Mouse (Mus musculus): ENCODE results near the gene Col12a1. TPM values are rescaled to one million over a fixed set of nuclear protein-coding genes. Genes with fewer than 3 reads are reported as not detected.
"Not testable (repeated sequence)": the region's sequence is repeated elsewhere in the genome, so short reads cannot be mapped to it uniquely, and the experiment has no call there.

Gene Col12a1
- total RNA-seq, 2 experiments from 2014 or later = 5.5 to 6.9 TPM

DNA sequence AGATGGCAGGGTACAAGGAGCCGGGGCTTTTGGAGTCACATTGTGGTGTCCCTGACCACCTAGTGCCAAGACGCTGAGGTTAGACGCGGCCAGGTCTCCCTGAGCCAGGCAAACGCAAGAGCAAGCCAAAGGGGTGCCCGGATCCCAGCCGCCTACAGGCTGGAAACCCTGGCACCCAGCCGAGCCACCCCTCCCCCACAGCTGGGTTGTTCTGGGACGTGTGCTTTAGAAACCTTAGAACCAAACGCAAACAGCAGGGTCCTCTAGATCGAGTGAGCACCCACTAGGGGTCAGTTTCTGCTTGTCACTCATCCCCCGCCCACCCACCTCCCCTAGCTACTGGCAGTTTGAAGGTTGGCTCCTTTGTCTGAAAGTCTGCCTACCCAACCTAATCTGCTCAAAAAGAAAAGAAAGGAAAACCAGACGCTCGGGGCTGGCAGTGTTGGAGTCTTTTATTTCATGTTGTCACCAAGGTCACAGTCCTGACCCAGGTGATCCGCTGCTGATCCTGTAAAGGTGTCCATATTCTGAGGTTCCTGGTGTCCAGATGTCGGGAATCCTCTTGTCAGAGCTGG is 4.1 kb downstream of the Col12a1 start:
- DNase-seq (ENCODE audit: extremely low spot score in 1 of 2, low spot score in 1 of 2) = peak; percentile 23 to 65

DNA sequence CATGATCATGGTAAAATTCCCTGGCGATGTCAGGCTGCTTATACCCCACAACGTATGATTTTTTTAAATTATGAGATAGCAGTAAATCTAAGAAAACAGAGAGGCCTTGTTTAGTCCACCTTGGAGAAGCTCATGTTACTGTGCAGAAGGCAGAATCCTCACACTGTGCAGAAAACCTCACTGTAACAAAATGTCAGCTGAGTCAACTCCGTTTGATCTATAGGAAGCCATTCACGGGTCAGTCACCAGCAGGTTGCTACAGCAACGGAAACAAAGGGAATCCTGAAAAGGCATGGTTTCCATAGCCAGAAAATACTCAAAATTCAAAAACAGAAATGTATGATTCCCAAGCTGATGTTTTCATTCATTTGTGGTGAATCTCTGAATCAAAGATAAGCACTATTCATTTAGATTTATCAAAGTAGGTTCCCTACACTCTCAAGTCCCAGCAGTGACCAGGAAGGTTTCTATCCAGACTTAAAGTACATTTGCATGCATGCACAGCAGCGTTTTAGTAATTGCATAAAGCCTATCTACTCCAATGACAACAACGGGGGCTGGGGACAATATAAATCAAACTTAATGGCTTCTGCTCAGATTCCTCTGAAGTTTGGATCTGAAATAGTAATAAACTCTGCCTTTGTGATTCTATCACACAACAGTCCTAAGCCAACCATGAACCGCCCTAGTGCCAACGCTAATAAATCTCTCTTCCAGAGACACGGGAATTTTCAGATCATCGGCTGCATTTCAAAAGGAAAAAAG is 28.7 kb downstream of the Col12a1 start:
- DNase-seq (ENCODE audit: extremely low spot score in 1 of 2, low spot score in 1 of 2) = no peak

DNA sequence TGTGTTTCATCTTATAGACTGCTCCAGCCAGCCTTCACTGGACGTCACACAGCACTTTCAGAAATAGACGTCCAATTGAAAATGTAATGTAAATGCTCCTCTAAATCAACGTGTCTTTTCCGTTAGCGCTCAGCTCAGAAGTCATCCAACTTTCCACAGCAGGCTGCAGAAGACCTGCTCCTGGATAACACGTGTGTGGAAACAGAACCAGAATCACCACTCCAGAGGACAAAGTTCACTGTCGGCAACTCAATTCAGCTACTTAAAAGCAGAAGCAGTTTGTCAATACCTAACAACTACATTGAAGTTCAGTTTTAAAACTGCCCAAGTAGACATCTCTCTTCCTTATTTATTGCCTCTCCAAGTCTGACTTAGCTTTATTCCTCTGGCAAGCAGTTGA is 29.3 kb downstream of the Col12a1 start:
- DNase-seq (ENCODE audit: extremely low spot score in 1 of 2, low spot score in 1 of 2) = no peak

DNA sequence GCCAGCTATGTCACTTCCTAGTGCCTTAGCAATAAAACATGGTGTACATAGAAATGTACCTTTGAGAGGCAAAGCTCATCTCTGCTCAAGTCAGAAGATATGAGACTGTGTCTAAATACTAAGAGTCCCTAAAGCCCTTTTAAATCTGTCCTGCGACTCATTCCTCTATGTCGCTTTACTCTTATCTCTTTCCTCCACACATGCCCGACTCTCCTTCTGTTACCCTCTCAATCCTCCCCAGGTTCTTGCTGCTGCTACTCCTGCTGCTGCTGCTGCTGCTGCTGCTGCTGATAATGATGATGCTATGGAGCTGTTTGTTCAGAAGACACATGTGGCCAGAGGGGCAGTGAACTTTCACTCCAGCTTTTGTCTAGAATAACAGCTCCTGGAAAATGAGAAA is 31.4 kb downstream of the Col12a1 start:
- no peak for DNase-seq (ENCODE audit: extremely low spot score in 1 of 2, low spot score in 1 of 2)

DNA sequence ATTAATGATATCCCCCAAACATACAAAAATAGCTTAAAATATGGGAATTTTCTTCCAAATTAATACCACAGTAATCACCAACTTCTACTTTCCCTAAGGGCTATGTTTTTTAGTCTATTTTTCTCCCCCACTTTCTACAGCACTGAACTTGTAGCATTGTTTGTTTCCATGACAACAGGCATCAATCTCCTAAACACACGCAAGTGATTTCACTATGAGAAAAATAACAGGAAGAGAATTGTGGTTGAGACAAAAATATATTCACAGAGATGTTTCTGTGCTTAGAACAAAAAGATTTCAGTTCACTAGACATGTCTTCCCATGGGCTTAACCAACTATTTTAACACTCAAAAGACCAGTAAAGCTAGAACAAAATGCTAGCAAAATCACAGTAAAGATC is 32.6 kb downstream of the Col12a1 start:
- DNase-seq (ENCODE audit: extremely low spot score in 1 of 2, low spot score in 1 of 2) = no peak

DNA sequence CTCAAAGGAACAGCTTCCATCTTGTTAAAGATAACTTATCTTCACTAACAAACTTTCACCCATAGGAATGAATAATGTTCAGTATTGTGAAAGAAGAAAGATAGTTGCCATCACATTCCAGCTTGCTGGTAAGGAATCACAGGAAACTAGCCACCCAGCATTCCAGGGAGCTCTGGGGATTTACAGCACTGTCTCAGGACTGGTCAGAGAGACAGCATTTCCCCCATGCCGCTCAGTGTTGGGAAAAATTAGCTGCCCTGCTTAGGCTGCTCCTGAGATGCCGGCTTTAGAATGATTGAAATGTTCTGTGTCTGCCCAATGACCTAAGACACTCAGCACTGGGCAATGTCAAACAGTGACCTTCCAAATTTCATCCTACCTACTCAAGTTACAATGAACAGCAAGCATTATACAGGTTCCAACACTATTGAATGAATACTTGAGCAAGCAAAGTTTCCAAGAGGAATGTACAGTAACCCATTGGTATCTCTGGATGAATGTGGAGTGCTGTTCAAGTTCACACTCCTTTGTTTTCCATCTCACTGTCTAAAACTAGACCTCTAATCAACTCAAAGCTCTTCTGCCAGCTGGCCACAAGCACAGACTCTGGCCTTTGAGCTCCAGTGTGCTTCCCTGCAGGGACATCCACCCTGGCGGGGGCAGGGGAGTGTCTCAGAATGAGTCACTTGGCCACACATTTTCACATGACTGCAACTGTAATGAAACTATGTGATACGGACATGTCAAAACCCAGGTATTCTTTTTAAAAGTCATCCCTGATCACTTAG is 38.0 kb downstream of the Col12a1 start:
- DNase-seq (ENCODE audit: extremely low spot score in 1 of 2, low spot score in 1 of 2) = no peak

DNA sequence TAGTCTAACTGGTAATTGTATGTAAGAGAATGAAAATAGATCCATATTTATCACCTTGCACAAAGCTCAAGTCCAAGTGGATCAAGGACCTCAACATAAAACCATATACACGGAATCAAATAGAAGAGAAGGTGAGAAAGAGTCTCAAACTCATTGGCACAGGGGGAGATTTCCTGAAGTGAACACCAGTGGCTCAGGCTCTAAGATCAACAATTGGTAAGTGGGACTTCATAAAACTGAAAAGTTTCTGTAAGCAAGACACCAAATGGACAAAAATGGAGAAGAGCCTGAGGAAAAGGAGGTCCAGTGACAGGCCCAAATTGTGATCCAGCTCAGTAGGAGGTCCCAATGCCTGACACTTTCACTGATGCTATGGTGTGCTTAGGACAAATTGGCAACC is 49.8 kb downstream of the Col12a1 start:
- DNase-seq (ENCODE audit: extremely low spot score in 1 of 2, low spot score in 1 of 2) = not testable (repeated sequence)

DNA sequence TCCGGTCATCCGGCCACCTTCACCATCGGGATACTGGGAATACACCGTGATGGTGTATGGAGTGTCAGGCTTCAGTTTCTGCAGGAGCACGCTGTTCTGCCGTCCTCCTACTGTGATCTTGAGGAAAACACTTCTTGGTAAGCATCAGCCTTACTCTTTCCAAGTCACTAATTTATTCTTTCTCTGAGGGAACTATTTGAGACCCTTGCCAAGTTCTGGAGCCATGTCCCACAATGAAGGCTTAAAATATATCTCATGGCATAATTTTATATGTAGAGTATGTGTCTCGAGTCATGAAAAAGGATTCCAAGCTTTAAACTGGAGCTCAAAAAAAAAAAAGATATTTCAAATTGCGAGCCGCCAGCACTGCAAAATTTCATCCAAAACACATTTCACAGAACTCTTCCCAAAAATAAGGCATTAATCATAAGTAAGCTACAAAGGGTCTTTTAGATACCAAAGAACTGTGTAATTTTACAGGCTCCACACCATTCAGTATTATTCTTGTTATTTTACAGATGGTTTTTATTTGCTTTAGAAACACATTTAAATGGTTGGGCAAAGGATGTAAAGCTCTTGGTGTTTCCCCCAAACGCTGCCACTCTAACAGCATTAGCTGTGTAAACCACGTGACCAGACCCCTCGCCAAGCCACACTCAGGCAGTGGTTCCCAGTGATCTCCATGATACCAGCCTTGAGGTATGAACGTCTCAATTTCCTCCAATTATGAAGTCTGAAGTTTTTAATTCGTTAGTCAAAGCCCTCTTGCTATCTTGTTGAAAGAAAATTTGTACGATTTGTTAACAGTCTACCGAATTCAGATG is 65.1 kb downstream of the Col12a1 start:
- no peak for DNase-seq (ENCODE audit: extremely low spot score in 1 of 2, low spot score in 1 of 2)

DNA sequence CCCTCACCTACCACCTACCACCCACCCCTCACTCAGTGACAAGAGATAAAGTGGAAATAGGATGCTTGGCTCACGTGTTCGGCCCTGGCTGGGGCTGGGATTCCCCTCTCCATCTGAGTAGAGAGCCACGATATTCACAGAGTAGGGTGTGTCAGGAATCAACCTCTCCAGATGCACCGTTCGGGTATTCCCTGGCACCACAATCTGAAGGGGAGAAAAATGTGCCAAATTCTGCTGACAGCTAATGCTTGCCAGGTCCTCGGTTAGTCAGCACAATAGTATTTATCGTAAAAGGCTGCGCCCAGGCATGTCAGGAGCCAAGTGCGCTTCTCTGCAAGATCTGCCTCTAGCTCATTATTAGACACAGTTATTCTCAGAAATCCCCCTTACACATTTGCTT is 70.0 kb downstream of the Col12a1 start:
- DNase-seq (ENCODE audit: extremely low spot score in 1 of 2, low spot score in 1 of 2) = peak in 1 of 2 experiments; percentile 11

DNA sequence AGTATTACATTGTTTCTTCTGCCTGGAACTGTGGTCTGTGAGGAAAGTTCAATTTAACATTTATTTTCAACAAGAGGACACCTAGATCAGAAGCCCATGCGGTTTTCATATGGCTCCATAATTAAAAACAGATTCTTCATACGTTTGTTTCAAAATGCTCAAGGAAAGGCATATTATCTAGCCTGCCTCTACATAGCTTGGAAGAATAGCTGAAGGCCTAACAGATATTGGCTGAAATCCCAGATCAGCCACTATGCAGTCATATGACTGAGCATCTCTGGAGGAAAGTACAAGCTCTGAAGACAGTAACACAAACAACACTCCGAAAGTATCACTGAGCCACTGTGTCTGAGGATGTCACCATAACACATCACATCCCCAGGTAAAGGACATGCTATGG is 72.9 kb downstream of the Col12a1 start:
- DNase-seq (ENCODE audit: extremely low spot score in 1 of 2, low spot score in 1 of 2) = no peak

DNA sequence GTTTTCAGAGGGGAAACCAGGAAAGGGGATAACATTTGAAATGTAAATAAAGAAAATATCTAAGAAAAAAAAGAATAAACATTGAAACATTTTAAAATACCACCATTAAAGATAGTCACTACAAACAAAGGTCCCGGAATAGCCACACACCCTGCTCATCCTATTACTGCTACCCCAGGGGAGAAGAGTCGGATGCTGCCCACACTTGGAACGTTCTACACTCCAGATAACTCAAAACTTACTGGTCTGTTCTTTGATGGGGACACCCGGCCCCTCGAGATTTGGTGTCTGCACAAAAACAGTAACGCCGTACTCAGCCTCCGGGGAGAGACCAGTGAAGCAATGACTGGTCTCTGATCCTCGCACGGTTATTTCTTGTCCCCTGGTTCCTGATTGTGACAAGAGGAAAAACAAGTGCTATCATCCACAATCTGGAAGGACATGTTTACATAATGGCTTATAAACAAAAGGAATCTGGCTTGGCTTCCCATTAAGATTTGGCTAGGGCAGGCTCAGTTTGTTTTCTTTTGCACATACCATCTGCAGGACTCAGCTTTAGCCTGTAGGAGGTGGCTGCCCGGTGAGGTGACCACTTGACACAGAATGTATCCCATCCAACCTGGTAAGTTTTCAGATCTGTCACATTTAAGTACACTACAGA is 79.1 kb downstream of the Col12a1 start:
- no peak for DNase-seq (ENCODE audit: extremely low spot score in 1 of 2, low spot score in 1 of 2)

DNA sequence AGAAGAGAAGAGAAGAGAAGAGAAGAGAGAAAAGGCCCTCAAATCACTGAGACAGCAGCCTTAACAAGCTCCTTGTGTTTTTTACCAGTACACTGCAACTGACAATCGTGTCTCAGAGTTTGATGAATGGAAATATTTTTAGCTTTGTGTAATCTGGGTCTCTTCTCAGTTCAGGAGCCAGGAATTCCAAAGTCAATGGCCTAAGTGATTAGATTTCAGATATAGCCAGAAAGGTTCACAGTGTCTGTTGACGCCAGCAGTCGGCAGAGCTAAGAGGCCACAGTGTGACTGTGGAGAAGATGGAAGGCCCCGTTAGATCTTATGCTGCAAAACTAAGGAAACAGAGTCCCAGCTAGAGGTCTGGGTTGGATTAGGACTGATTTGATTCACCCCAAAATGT is 80.8 kb downstream of the Col12a1 start:
- DNase-seq (ENCODE audit: extremely low spot score in 1 of 2, low spot score in 1 of 2) = no peak

DNA sequence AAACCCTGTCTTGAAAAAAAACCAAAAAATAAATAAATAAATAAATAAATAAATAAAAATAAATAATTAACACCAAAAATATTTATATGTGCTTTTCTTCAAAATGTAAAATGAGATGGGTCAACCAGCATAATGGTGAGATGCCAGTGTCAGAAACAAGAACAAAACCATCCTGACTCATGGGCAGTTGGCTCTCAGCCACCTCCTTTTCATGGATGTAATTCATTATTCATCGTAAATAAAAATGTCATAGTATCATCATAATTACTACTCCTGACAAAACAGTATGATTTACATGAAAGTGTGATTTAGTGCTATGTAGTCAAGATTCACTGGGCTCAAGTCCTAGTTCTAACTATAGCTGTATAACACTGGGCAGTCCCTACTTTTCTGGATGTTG is 84.6 kb downstream of the Col12a1 start:
- DNase-seq (ENCODE audit: extremely low spot score in 1 of 2, low spot score in 1 of 2) = no peak

DNA sequence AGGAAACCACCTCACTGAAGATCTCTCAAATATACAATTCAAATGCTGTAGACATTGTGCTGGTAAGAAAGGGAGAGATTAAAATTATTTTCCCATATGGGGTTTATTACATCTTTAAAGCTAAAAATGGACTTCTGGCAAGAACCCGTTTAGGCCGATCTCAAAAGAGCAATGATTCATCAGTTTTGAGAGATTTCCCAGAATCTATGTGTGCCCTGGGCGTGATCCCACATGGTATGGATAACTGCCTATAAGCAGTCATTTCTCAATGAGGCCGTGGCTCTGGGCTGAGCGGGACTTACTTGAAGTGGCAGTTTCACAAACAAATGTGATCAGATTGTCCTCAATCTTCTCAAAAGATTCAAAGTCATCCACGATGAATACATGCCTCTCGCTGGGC is 87.4 kb downstream of the Col12a1 start:
- no peak for DNase-seq (ENCODE audit: extremely low spot score in 1 of 2, low spot score in 1 of 2)

DNA sequence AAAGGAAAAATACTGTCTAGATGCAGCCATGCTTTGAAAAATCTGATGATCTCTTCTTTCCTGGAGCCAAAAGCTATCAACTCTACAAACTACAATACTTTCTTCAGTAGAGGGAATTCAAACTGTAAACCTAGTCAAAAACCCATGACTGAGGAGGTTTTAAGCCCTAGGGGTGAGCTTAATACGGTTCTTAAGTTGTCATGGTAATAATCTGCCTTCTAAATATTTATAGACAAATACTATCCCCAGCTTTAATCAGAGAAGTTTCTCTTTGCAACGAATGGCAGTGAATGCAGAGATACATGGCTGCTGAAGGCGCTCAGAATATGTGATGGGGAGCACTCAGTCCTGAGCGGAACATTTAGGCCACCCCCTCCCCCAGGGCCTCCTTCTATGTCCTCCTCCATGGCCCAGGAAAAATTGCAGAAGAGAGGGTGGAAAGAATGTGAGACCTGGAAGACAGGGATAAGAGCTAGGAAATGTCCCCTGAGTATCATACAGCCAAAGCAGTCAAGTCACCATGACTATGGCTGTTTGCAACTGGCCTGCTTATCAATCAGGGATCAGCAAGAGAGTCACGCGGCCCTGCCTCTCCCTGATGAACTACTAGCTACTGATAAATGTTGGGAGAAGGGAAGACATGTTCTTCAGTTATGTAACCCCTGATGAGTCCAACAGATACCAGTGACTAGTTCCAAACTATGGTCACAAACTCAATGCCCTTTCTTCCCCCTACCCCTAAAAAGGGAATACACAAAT is 99.6 kb downstream of the Col12a1 start:
- DNase-seq (ENCODE audit: extremely low spot score in 1 of 2, low spot score in 1 of 2) = no peak

DNA sequence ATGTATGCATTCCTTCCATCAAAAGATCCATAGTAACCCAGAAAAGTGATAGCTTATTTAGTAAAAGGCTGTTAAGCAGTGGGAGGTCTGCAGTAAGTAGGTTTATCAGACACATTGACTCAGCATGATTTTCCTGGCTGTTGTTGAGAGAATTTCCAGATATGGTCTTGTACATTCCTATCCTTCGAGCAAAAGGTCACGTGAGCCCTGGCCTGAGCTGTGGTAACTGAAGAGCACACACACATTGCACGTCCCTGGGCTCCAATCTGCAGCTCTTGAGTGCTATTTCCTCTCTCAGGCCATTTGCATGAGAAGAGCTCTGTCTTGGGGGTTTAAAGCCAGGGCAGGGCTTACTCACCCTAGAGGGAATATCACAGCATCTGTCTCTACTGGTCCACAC is 101.3 kb downstream of the Col12a1 start:
- DNase-seq (ENCODE audit: extremely low spot score in 1 of 2, low spot score in 1 of 2) = no peak

DNA sequence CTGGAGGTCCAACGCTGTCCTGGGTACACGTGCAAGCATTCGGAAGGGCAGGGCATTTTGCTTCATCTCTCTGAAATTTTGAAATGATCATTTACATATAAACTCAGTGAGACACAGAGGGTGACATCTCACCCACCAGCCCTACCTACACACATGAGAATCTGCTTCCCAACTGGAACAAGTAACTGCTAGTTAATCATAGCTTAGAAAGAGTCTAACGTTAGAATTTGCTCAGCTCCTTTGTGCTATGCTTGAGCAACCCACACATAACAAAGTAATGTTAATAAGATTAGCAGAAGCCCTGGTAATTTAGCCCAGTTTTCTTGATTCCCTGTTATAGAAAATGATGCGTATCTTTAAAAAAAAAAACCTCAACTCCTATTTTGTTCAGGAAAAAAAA is 102.6 kb downstream of the Col12a1 start:
- DNase-seq (ENCODE audit: extremely low spot score in 1 of 2, low spot score in 1 of 2) = no peak

DNA sequence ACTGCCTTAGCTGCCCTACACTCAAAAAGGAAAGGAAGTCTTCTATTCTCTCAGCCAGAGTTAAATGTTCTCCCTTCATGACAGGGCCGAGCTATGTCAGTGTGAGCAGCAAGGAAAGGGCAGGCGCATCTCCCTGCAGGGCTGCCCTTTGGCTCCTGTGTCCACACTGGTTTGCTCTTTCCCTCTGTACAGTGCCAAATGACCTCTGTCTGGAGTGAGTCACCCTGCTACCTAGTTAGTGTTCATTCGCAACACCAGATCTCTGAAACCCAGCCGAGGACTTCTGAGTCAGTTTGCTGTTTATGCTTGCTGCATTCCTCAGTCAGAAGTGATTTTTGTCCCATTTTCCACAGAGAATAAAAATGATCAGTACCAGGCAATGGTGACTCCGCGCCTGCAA is 108.3 kb downstream of the Col12a1 start:
- no peak for DNase-seq (ENCODE audit: extremely low spot score in 1 of 2, low spot score in 1 of 2)

DNA sequence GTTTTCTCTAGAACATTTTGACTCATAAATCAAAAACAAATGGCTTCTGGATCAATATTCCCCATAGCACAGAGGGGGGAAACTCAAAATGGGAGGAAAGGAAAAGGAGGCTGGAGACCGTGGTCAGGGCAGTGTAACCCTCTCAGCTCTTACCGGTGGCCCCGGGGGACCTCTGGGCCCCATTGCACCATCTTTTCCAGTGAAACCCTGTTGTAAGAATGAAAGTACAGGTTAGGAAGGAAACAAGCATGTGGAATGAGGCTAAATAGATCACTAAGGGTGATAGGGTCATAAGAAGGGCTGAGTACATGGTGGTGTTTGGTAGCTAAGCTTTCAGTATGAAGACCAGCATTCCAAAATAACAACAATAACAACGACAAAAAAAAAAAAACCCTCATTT is 109.0 kb downstream of the Col12a1 start:
- DNase-seq (ENCODE audit: extremely low spot score in 1 of 2, low spot score in 1 of 2) = no peak

DNA sequence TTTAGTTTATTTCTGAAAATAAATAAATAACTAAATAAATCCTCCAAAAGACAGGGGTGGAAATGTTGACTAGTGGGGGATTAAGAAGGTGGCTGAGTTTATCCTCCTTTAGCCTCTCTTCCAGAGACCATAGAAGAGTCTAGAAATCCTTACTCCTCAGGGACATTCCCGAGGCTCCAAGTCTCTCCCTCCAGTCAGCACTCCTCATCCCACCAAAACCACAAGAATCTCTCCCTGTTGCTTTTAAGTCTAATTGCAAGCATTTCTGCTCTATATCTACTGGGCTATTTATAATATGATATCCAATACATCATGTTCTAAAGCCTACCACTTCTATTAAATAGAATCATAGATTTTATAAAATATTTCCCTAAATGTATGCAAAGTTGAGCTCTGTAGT is 109.8 kb downstream of the Col12a1 start:
- DNase-seq (ENCODE audit: extremely low spot score in 1 of 2, low spot score in 1 of 2) = no peak

Measured in layer of hippocampus, postnatal 25 days (tissue).